Mouse (Mus musculus): Measurements from ENCODE around the gene Alpi.

- no peak for TF ChIP-seq GATA1 (IDR thresholded peaks at IDR 0.05; ENCODE audit: borderline replicate concordance, low read length)
- no peak for TF ChIP-seq FLI1 (IDR thresholded peaks at IDR 0.05; ENCODE audit: low read length)
These were observed 30.7 kb downstream of the Alpi start for GRCm38 (mm10) chr1:87070720-87071119.

Measured in megakaryocyte, embryonic 14.5 days (primary cell).